Mouse (Mus musculus) cerebellum, adult 9-11 months (tissue): Measurements from ENCODE around the gene 2610042L04Rik.
"Not testable (repeated sequence)": the region's sequence is repeated elsewhere in the genome, so short reads cannot be mapped to it uniquely, and the experiment has no call there.

Source experiments
- DNase-seq: peaks from one replicate; pipeline ENCODE4 v3.0.0; 2022

2610042L04Rik gene

DNA sequence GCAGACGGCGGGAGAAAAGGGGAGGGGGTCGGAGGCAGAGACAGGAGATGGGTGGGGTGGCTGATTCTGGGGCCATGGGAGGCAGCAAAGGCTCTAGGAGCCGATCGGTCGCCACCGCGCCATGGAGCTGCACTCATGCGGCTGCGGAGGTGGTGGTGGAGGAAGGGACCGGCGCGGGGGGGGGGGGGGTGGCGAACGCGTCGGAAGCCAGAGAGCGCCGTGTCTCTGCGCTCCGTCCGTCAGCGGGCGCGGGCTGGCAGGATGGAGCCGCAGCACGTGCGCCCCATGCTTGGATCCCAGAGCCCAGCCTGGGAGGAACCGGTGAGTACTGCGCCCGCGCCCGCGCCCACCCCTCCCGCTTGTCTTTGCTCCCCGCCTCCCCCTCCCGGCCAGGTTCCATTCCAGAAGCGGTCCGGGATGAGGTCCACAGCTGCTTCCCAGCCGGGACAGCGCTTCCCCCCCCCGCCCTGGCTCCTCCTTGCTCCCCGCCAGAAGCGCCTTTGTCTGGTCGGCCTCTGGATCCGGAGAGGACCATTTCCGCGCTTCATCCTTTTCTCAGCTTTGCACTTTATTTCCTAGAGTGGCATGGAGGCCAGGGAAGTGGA, at the start of gene 2610042L04Rik:
Gene 2610042L04Rik, plus strand, starts transcription at position 288 of the 605 bp plus-strand sequence.
- not testable (repeated sequence) for DNase-seq

- DNase-seq: not testable (repeated sequence)
Measured at GRCm38 (mm10) chr14:4316983-4317382, 17.6 kb upstream of the 2610042L04Rik start, which contains the start of gene Gm3149. TSS of gene Gm3149 (plus strand) at chr14:4317283.

GRCm38 (mm10) chr14:4335506-4335905, 943 bp downstream of the 2610042L04Rik start:
- not testable (repeated sequence) for DNase-seq

DNA sequence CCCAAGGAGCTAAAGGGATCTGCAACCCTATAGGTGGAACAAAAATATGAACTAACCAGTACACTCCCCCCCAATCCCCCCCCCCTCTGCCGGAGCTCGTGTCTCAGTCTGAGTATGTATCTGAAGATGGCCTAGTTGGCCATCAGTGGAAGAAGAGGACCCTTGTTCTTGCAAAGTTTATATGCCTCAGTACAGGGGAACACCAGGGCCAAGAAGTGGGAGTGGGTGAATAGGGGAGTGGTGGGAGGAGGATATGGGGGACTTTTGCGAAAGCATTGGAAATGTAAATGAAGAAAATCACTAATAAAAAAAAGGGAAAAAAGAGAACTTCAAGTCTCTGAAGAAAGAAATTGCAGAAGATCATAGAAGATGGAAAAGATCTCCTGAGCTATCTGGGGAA, 34.4 kb downstream of the 2610042L04Rik start:
- DNase-seq: not testable (repeated sequence)

- DNase-seq: not testable (repeated sequence)
Measured at GRCm38 (mm10) chr14:4369691-4370090, 35.1 kb downstream of the 2610042L04Rik start.

DNA sequence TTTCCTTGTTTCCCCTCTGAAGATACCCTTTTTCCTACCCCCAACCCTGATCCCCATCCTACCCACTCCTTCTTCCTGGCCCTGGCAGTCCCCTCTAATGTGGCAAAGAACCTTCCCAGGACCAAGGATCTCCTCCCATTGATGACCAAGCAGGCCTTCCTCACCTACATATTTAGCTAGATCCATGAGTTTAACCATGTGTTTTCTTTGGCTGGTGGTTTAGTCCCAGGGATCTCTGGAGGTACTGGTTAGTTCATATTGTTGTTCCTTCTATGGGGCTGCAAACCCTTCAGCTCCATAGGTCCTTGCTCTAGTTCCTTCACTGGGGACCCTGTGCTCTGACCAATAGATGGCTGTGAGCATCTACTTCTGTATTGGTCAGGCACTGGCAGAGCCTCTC, 43.3 kb downstream of the 2610042L04Rik start:
- DNase-seq: not testable (repeated sequence)

DNA sequence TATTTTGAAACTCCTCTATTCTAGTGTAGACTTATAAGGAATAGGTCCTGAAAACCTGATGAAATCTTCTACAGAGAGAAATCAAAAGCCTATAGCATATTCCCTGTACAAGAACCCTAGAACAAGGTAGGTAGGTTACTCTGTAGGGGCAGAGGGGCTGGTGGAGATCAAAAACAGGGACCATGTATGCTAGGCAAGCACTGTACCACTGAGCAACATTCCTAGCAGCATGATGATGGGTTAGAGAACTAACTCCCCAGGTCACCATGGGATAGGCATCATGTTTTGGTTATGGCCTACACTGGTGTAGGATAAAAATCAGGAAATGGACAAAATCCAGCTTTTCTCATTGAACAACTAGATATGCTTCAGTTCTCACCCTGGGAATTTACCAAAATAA, 51.0 kb downstream of the 2610042L04Rik start:
- not testable (repeated sequence) for DNase-seq

DNA sequence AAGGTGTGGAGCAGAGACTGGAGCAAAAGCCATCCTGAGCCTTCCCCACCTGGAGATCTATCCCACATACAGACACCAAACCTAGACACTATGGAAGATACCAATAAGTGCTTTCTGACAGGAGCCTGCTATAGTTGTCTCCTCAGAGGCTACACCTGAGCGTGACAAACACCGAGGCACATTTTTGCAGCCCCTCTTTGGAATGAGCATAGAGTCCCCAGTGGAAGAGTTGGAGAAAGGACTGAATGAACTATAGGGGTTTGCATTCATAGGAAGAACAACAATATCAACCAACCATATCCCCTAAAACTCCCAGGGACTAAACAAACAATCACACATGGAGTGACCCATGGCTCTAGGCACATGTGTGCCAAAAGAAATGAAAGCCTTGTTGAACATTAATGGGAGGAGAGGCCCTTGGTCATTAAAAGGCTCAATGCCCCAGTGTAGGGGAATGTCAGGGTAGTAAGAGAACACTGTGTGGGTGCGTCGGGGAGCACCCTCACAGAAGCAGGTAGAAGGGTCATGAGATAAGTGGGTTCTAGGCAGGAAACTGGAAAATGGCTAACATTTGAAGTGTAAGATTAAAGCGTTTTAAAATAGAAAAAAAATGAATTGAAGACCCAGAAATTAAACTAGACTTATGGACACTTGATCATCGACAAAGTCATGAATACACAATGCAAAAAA, 58.4 kb downstream of the 2610042L04Rik start:
- not testable (repeated sequence) for DNase-seq

DNA sequence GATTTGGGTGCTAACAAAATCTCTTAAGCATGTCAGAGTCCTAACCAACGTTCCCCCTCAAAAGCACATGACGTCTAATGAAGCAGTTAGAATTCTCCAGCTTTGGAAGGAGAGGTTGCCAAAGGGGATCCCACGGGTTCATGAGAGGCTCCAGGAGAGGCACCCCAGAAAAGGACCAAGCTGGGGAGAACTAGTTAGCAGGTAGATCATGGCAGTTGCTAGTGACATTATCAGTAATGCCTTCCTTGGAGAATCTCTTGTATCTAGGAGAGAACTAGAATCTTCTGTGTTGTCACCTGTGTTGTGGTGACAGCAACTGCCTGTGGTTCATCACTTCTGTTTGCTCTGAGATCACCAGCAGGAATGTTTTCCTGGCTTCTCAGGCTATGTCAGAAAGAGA, 62.7 kb downstream of the 2610042L04Rik start, which contains the start of gene Gm3159:
Gene Gm3159, plus strand, starts transcription at position 301 of the 400 bp plus-strand sequence.
- DNase-seq: not testable (repeated sequence)

DNA sequence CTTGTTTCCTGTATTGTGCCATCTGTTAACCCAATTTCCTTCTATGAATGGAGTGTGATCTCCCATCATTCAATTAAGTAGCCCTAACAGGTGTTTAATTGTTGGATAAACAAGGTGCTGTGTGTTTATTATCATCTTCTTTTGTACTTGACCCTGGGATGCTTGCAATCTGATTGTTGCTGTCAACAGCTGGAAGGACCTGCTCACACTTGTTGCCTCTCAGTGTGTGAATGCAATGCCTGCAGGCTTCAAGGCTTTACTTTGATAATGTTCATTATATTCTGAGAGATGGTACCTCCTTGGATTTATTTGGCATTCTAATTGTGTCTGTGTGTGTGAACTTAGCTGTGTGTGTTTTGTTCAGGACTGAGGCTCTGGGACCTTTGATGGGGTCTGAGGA, 64.1 kb downstream of the 2610042L04Rik start:
- not testable (repeated sequence) for DNase-seq

GRCm38 (mm10) chr14:4400115-4400789, 65.7 kb downstream of the 2610042L04Rik start:
- not testable (repeated sequence) for DNase-seq

DNA sequence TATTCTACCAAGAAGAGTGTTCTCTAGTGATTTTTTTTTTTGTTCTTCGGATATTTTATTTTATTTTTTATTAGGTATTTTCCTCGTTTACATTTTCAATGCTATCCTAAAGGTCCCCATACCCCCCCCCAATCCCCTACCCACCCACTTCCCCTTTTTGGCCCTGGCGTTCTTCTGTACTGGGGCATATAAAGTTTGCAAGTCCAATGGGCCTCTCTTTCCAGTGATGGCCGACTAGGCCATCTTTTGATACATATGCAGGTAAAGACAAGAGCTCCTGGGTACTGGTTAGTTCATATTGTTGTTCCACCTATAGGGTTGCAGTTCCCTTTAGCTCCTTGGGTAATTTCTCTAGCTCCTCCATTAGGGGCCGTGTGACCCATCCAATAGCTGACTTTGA, 66.7 kb downstream of the 2610042L04Rik start:
- DNase-seq: not testable (repeated sequence)

GRCm38 (mm10) chr14:4403840-4404239, 69.3 kb downstream of the 2610042L04Rik start:
- not testable (repeated sequence) for DNase-seq
